Mouse (Mus musculus) left cerebral cortex, adult 6 months (tissue): ENCODE data around the gene Asic5. TPM values are rescaled to one million over a fixed set of nuclear protein-coding genes. Genes with fewer than 3 reads are reported as not detected.

ENCODE experiments used
- long read RNA-seq, 2 experiments: library from polyadenylated mRNA; unstranded; transcript quantifications; one replicate each; pipeline ENCODE4 v2.0.0; 2019 to 2020
- polyA plus RNA-seq: library from polyadenylated mRNA; unstranded; fragments of <200 nt; fragmentation: Nextera tagmentation; gene quantifications from 2 replicates; pipeline ENCODE4 v1.2.3, GENCODE M21; 2021

The Asic5 gene
- not detected in 2 replicates for polyA plus RNA-seq
- long read RNA-seq, experiment 1 = 0 reads
- long read RNA-seq, experiment 2 = 0 reads

DNA sequence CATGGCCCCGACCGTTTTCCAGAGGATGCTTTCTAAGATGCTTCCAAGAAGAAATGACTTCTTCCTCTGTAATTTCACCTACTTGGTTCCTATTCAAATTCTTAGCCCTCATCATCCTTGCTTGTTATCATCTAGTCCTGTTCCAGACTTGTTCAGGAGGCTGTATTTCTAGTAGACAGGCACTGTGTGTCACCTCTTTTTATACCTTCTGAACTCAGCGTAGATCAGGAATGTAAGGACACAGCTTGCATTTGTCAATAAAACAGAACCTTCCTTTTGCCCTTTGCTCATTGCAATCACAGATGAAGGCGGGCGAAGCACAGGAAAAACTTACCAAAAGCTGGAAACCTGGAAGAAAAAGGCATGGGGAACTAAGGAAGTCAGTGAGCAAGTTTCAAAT is at the start of gene Asic5:
Gene Asic5 (plus strand): TSS at position 301 of the 400 bp plus-strand sequence.

DNA sequence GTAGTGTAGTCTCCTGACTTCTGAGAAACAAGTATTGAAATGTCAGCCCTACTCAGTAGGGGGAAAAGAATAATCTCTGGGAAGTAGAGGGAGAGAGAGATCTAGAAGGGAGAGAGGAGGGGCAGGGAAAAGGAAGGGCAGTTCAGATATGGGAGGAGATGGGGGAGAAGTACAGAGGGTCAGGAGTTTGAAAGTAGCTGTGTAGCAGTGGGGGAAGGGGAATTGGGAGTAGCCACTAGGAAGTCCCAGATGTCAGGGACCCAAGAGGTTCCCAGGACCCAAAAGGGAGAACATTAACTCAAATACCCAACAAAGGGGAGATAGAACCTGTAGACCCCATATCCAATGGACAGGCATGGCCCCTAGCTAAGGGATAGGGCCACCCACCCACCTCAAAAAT is 6.0 kb upstream of the Asic5 start, which contains the start of gene Tdo2:
Gene Tdo2 (minus strand): TSS at position 101 of the 400 bp plus-strand sequence.

Other genes with a start within 250 kb of the Asic5 start
- 24.2 and 29.6 TPM in 2 replicates for gene Ctso, start 49.7 kb upstream of the Asic5 start, polyA plus RNA-seq
- gene Tdo2, start 6.1 kb upstream of the Asic5 start, polyA plus RNA-seq = 0.74 and 1.2 TPM in 2 replicates
- gene Gucy1b1, start 92.4 kb downstream of the Asic5 start, polyA plus RNA-seq = 40.8 and 48.7 TPM in 2 replicates
- 37.0 and 61.2 TPM in 2 replicates for gene Gucy1a1, start 163.5 kb downstream of the Asic5 start, polyA plus RNA-seq